Mouse (Mus musculus) embryonic fibroblast, embryonic 13.5 days (primary cell): Measurements from ENCODE around the gene Nhsl1. TPM values are rescaled to one million over a fixed set of nuclear protein-coding genes. Genes with fewer than 3 reads are reported as not detected.

Experiments
- H3K27ac ChIP-seq: 2 replicates; pipeline ENCODE4 v1.5.1; 2012; ENCODE audit warnings: low read length, control low read depth, inconsistent platforms; ENCODE audit not compliant: insufficient read depth
- H3K4me1 ChIP-seq: 2 replicates; pipeline ENCODE4 v1.6.1; 2011; ENCODE audit warnings: low read length; ENCODE audit not compliant: control insufficient read depth, insufficient read depth
- H3K4me3 ChIP-seq: 2 replicates; pipeline ENCODE4 v1.5.1; 2011; ENCODE audit warnings: mild to moderate bottlenecking, control low read depth, low read length; ENCODE audit not compliant: insufficient read depth
- CTCF ChIP-seq: IDR thresholded peaks from 2 replicates; pipeline ENCODE4 v1.5.1; 2011; ENCODE audit warnings: mild to moderate bottlenecking, control low read depth, low read length, moderate library complexity, borderline replicate concordance; ENCODE audit not compliant: insufficient read depth
- POLR2A ChIP-seq: IDR thresholded peaks from 2 replicates; pipeline ENCODE4 v1.6.1; 2011; ENCODE audit warnings: low read depth, mild to moderate bottlenecking, control low read depth, low read length, moderate library complexity
- polyA plus RNA-seq: library from polyadenylated mRNA; stranded (reverse); fragments of >200 nt; gene quantifications from 2 replicates; pipeline ENCODE4 v1.2.4, GENCODE M21; 2011; ENCODE audit warnings: low read depth; ENCODE audit not compliant: missing spikeins, insufficient read length

Gene Nhsl1
- polyA plus RNA-seq, 1 experiment, result 13.7 TPM

DNA sequence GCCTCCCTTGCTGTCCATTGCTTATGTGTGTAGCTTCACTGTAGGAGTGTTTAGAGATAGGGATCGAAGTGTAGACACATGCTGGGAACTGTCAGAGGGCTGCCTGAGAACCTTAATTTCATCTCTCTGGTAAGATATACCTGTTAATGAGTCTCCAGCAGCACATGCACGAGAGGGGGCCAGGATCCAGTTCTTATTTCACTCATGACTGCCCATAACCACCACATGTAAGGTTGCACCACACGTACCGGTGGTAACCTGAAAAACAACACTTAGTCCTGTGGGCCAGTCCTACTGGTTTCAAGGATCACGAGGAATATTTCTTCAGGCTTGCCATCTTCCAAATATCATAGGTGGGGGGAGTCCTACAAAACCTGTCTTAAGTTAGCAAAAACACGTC is 3.1 kb downstream of the Nhsl1 start:
- Histone ChIP-seq H3K27ac (no peak overlapping the region), H3K4me1 (peaks cover 16% of the 10 kb centered on the region; the same call in 1 of the 2 replicates), H3K4me3 (no peak overlapping the region)
- TF ChIP-seq POLR2A, result no peak
- no peak for TF ChIP-seq CTCF

DNA sequence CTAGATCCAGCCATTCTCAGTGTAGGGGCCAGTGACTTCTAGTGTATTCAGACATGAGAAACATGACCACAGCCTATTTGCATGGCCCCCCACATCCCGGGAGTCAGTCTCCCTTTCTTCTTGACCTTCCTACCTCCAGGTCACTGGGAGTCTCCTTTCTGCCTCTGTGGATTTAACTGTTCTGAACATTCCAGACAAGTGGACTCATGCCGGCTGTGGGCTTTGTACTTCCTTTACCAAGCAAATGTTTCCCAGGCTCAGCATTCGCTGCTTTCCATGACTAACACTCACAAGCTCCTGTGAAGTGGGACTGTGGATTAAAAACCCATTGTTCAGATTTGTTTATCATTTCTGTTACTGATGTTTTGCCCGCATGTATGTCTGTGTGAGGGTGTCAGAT is 4.9 kb downstream of the Nhsl1 start:
- Histone ChIP-seq H3K4me1 (peaks cover 16% of the 10 kb centered on the region; the same call in 1 of the 2 replicates), H3K4me3 (no peak overlapping the region), H3K27ac (peak overlapping the region; percentile 90)
- TF ChIP-seq CTCF (no peak), POLR2A (no peak)

DNA sequence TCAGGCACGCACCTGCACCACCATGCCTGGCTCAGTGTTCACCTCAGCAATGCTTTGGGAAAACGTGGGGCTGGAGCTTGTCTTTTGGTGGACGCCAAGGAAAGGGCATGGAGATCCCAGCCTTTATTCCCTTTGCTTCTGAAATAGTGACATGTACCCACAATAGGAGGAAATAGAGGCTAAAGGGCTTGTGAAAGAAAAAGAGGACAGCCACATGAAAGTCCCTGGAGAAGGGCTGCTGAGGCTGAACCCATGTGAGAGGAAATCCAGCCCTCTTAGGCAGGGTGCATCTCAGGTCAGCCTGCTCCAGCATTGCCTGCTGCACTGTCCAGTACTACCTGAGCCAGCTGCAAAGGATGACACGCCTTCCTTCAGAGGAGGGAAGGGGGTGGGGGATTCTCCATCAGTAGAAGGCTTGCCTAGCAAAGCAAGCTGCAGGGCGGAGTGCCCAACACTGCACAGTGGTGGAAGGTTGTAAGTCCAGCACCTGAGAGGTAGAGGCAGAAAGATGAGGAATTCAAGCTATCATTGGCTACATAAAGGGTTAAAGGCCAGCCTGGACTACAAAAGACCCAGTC is 9.6 kb downstream of the Nhsl1 start:
- Histone ChIP-seq H3K4me1 (peaks cover 3% of the 10 kb centered on the region; the same call in 1 of the 2 replicates), H3K4me3 (no peak overlapping the region), H3K27ac (no peak overlapping the region)
- no peak for TF ChIP-seq CTCF

DNA sequence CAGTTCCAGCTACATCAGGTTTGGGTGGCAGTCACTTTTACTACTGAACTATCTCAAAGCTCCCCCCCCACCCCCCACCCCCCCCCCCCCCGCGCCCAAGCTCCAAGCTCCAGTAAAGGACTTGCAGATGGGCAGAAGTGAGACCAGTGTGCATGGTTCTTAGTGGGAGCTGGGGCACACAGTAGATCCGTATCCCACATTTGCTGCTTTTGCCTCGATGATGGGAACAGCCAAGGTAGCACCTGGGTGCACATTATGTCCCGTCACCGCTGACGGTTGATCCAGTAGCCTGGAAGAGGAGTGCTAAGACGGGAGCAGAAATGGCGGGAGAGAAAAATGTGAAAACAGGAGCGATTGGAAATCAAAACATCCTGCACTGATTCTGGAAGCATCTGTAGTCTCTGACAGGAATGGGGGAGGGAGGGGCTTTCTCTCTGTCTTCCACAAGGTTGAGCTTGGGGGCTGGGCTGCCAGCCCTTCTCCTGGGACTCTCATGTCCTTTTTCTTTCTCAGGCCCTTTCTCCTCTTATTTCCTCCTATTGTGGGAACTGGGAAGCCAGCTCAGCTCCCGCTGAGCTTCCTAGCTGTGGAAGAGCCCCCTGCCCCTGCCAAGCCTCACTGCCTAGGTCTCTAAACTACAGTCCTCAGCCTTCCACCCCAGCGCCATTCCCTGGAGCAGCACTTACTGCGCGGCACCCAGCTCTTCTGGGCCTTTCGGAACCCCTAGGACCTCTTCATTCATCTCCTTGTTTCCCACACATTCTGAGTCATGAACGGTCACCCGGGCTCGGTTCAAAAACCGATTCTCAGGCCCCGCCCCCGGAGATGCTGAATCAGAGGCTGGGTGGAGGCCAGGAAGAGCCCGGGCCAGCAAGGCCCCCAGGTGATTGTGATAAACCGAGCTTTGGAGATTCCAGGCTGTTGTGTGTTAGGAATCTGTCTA is 10.6 kb downstream of the Nhsl1 start:
- Histone ChIP-seq H3K4me3 (peak overlapping the region; percentile 40), H3K4me1 (peaks cover 2% of the 10 kb centered on the region; the same call in 1 of the 2 replicates), H3K27ac (peak overlapping the region; percentile 44; the same call in 1 of the 2 replicates)
- TF ChIP-seq CTCF (no peak), POLR2A (peak; percentile 49)

DNA sequence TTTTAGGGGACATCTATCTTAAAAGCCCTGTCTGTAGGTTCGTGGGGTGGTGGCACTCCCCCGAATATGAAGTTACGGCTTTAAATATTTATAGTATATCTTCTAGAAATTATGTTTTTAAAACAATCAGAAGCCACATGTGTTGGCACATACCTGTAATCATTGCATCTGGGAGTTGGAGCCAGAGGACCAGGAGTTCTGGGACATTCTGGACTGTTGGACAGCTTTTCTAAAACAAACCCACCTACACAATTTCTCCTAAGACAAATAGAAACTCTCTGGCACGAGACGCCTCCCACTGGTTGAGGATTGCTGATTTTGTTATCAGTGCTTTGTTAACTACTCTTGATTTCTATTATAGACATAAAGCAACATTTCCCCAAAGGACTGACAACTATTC is 11.7 kb downstream of the Nhsl1 start:
- no peak overlapping the region for H3K4me3 ChIP-seq
- H3K27ac ChIP-seq, result no peak overlapping the region
- TF ChIP-seq CTCF (no peak), POLR2A (no peak)

DNA sequence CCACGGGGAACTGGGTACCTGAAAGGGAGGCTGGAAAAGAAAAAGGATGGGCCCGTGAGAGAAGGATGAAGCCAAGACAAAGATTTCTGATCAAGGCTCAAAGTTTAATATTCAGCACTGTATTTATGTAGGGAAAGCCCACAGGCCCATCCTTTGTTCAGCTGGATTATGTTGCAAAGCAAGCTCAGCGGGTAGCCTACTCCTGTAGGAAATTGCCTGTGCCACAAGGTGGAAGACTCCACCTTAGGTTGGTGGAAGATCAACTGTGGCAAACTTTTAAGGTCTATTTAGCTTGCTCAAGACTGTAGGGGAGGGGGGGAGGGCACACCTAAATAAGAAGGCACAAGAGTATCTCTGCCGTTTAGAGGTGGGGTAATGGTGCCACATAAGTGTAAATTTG is 14.8 kb downstream of the Nhsl1 start:
- H3K27ac ChIP-seq, result no peak overlapping the region
- no peak overlapping the region for H3K4me3 ChIP-seq
- H3K4me1 ChIP-seq, result peaks cover 5% of the 10 kb centered on the region
- TF ChIP-seq CTCF, result no peak
- no peak for TF ChIP-seq POLR2A

More for the DNA sequence above, 11.7 kb downstream of the Nhsl1 start:
- H3K4me1 ChIP-seq, result no peaks in the 10 kb centered on the region

DNA sequence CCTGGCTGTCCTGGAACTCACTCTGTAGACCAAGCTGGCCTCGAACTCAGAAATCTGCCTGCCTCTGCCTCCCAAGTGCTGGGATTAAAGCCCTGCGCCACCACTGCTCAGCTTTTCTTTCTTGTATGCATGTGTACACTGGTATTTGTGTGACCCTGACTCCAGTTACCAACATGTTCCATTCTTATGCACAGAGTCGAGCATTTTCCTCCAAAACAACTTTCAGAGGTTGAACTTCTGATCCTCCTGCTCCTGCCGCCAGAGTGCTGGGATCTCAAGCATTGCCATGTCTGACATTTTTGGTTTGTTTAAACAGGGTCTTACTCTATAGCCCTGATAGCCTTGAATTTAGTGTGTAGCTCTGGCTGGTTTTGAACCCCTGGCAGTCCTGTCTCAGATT is 15.4 kb downstream of the Nhsl1 start:
- Histone ChIP-seq H3K4me3 (no peak overlapping the region), H3K4me1 (peaks cover 5% of the 10 kb centered on the region)
- TF ChIP-seq CTCF (no peak), POLR2A (no peak)

GRCm38 (mm10) chr10:18334734-18335133 is 15.9 kb downstream of the Nhsl1 start:
- no peak overlapping the region for H3K4me3 ChIP-seq
- H3K4me1 ChIP-seq, result peaks cover 5% of the 10 kb centered on the region
- TF ChIP-seq CTCF, result no peak
- no peak overlapping the region for H3K27ac ChIP-seq

More for the DNA sequence above, 15.4 kb downstream of the Nhsl1 start:
- H3K27ac ChIP-seq, result no peak overlapping the region

GRCm38 (mm10) chr10:18337725-18338124 is 18.9 kb downstream of the Nhsl1 start:
- no peak for TF ChIP-seq CTCF
- H3K4me1 ChIP-seq, result peaks cover 5% of the 10 kb centered on the region
- no peak overlapping the region for H3K27ac ChIP-seq
- H3K4me3 ChIP-seq, result no peak overlapping the region

DNA sequence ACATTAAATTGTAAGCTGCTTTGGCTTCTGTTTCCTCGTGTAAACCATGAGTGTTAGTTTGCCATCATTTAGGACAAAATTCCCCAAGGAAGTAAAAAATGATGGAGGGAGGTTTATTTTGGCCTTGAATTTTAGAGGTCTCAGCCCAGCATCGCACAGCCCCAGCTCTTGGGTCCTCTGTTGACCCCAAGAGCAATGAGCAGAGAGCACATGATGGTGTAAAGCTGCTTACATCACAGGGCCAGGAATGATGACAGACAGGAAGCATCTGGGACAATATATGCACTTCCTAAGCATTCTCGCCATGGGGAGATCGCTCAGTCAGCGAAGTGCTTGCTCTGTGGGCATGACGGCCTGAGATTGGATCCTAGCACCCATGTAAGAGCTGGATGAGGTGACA is 20.6 kb downstream of the Nhsl1 start:
- TF ChIP-seq CTCF (no peak), POLR2A (no peak)
- no peak overlapping the region for H3K4me3 ChIP-seq
- H3K27ac ChIP-seq, result no peak overlapping the region
- H3K4me1 ChIP-seq, result peaks cover 5% of the 10 kb centered on the region
